Comparison of ENCODE assay signal across 9 mouse cellular contexts in genomic region chr9:107479593-107479992, GRCm38 (mm10). TPM values are rescaled to one million over a fixed set of nuclear protein-coding genes. Genes with fewer than 3 reads are reported as not detected.
A peak's percentile ranks its signal among the peaks of the same experiment; 100 is the strongest.
DNase-seq lines count a peak whose midpoint lies in the region; ATAC-seq and TF ChIP-seq lines count a peak whose summit lies in the region.
"Had no signal": no experiment of that assay in that cellular context is flagged by ENCODE, and none has a peak within 500 bp of the region (broad histone marks: within the 10 kb centered on the region; RNA-seq: fewer than 3 reads in every experiment).

No protein-coding gene starts in this region.

- H3K9me3 ChIP-seq in kidney, postnatal 0 days (replicated peaks; ENCODE audit: low read length) = no peaks in the 10 kb centered on the region
- H3K9me3 ChIP-seq in hindbrain, postnatal 0 days (ENCODE audit: low read length) = no peaks in the 10 kb centered on the region
- H3K9me3 ChIP-seq in neural tube, embryonic 11.5 days (ENCODE audit: control insufficient read depth, low read length) = no peaks in the 10 kb centered on the region

- no peak overlapping the region for H3K9ac ChIP-seq in kidney, postnatal 0 days (ENCODE audit: low read depth, low read length)
- H3K9ac ChIP-seq in hindbrain, postnatal 0 days (replicated peaks; ENCODE audit: low read length) = no peak overlapping the region
- no peak overlapping the region for H3K9ac ChIP-seq in neural tube, embryonic 11.5 days (ENCODE audit: low read length)

- no peak for DNase-seq in kidney, postnatal 0 days (ENCODE audit: low spot score)
- no peak for DNase-seq in kidney, adult 11 months
- DNase-seq in embryo, embryonic 9.5 days (ENCODE audit: extremely low spot score) = peak; percentile 52
- DNase-seq in hindbrain, postnatal 0 days (ENCODE audit: low spot score) = peak; percentile 66
- peak; percentile 46 for DNase-seq in neural tube, embryonic 11.5 days (ENCODE audit: low spot score)
- DNase-seq in B cell, adult 2 months = no peak
- no peak for DNase-seq in gastrocnemius, adult 18-20 months (ENCODE audit: low spot score)
- DNase-seq in gastrocnemius, postnatal 36 days = no peak
- DNase-seq: cerebellum, adult 11-12 months had no signal

- H3K36me3 ChIP-seq in kidney, postnatal 0 days (ENCODE audit: insufficient read depth, low read length) = no peaks in the 10 kb centered on the region
- H3K36me3 ChIP-seq in hindbrain, postnatal 0 days (ENCODE audit: insufficient read depth, low read length) = no peaks in the 10 kb centered on the region
- no peaks in the 10 kb centered on the region for H3K36me3 ChIP-seq in neural tube, embryonic 11.5 days (ENCODE audit: control insufficient read depth, insufficient read depth, low read length)

- H3K27ac ChIP-seq in kidney, postnatal 0 days = no peak overlapping the region
- peak overlapping the region; percentile 60; the same call in 1 of the 2 replicates for H3K27ac ChIP-seq in hindbrain, postnatal 0 days
- H3K27ac ChIP-seq in neural tube, embryonic 11.5 days (ENCODE audit: low read depth, low read length) = 0 out of 2 replicates have a peak overlapping the region, but pooled peaks have one; percentile 45

- peak overlapping the region; percentile 25; the same call in 1 of the 2 replicates for H3K4me2 ChIP-seq in kidney, postnatal 0 days (ENCODE audit: low read length)
- 0 out of 2 replicates have a peak overlapping the region, but pooled peaks have one; percentile 28 for H3K4me2 ChIP-seq in hindbrain, postnatal 0 days (ENCODE audit: low read depth, low read length)
- peak overlapping the region; percentile 13 for H3K4me2 ChIP-seq in neural tube, embryonic 11.5 days (ENCODE audit: low read depth)

- intact Hi-C loops in gastrocnemius, postnatal 36 days (cut with DNase I) = no loop called here

- no peaks in the 10 kb centered on the region; the same call in 1 of the 2 replicates for H3K4me1 ChIP-seq in kidney, postnatal 0 days (replicated peaks; ENCODE audit: insufficient read depth, low read length)
- peaks cover 26% of the 10 kb centered on the region for H3K4me1 ChIP-seq in hindbrain, postnatal 0 days (ENCODE audit: insufficient read depth, low read length)
- peaks cover 25% of the 10 kb centered on the region for H3K4me1 ChIP-seq in neural tube, embryonic 11.5 days (ENCODE audit: control insufficient read depth, insufficient read depth, low read length)

- WGBS in kidney, postnatal 0 days = 16% methylated on average over 14 of the region's 14 CpGs
- WGBS in hindbrain, postnatal 0 days = 16% methylated on average over 14 of the region's 14 CpGs
- WGBS in neural tube, embryonic 11.5 days = 7% methylated on average over 14 of the region's 14 CpGs

- ATAC-seq in kidney, postnatal 0 days (replicated peaks; ENCODE audit: low FRiP score, low read depth) = no peak
- no peak for ATAC-seq in hindbrain, postnatal 0 days
- ATAC-seq in neural tube, embryonic 11.5 days (ENCODE audit: insufficient read depth, low FRiP score, low TSS enrichment) = no peak

- no peak for TF ChIP-seq CTCF in kidney, postnatal 0 days (IDR thresholded peaks at IDR 0.05; ENCODE audit: low read depth)
- TF ChIP-seq CTCF in hindbrain, postnatal 0 days (IDR thresholded peaks at IDR 0.05; ENCODE audit: low read depth) = no peak

- no peak overlapping the region for H3K4me3 ChIP-seq in kidney, postnatal 0 days (replicated peaks; ENCODE audit: low read depth, low read length)
- no peak overlapping the region for H3K4me3 ChIP-seq in hindbrain, postnatal 0 days (ENCODE audit: low read length)
- H3K4me3 ChIP-seq in neural tube, embryonic 11.5 days (ENCODE audit: low read depth, low read length) = no peak overlapping the region

- no peaks in the 10 kb centered on the region for H3K27me3 ChIP-seq in kidney, postnatal 0 days (ENCODE audit: insufficient read depth, low read length)
- no peaks in the 10 kb centered on the region for H3K27me3 ChIP-seq in hindbrain, postnatal 0 days (ENCODE audit: insufficient read depth, low read length)
- H3K27me3 ChIP-seq in neural tube, embryonic 11.5 days (ENCODE audit: control insufficient read depth, insufficient read depth, low read length) = no peaks in the 10 kb centered on the region

RNA-seq across cellular contexts. Expression of gene Tmem115, which starts 54.2 kb away (rescaled TPM):
- 53.2 and 54.7 TPM in 2 replicates for polyA plus RNA-seq in kidney, postnatal 0 days (2015; fragmentation: Nextera tagmentation; extraction: Ambion mirVana)
- total RNA-seq in hindbrain, postnatal 0 days (2014; rRNA removed) = 72.6 and 78.4 TPM in 2 replicates
- polyA plus RNA-seq in hindbrain, postnatal 0 days (2015; fragmentation: Nextera tagmentation; extraction: Ambion mirVana) = 51.6 and 52.3 TPM in 2 replicates
- 47.0 and 47.2 TPM in 2 replicates for polyA plus RNA-seq in neural tube, embryonic 11.5 days (2014; fragmentation: Nextera tagmentation; extraction: Ambion mirVana)
- 10 to 100 TPM; 16.3 to 17.1 TPM for total RNA-seq in gastrocnemius, adult 18-20 months (2021)
- total RNA-seq in gastrocnemius, postnatal 36 days (2021) = 10 to 100 TPM; 13.3 to 14.3 TPM

Comparison
In these comparisons a context has a peak if more than half of its experiments do, and no peak if none do; other contexts are left out.
1. DNase-seq: peak in embryo, embryonic 9.5 days (single experiment), hindbrain, postnatal 0 days (single experiment) and neural tube, embryonic 11.5 days (single experiment); none in kidney, postnatal 0 days (single experiment), kidney, adult 11 months (single experiment), B cell, adult 2 months (0 of 2), gastrocnemius, adult 18-20 months (single experiment) and gastrocnemius, postnatal 36 days (0 of 2).
2. Peak in every context shown above with its lines, with median percentiles within 50 percentile points of each other: H3K4me2 ChIP-seq.